Mouse (Mus musculus): ENCODE measurements around the gene Ccdc159.

The Ccdc159 gene

DNA sequence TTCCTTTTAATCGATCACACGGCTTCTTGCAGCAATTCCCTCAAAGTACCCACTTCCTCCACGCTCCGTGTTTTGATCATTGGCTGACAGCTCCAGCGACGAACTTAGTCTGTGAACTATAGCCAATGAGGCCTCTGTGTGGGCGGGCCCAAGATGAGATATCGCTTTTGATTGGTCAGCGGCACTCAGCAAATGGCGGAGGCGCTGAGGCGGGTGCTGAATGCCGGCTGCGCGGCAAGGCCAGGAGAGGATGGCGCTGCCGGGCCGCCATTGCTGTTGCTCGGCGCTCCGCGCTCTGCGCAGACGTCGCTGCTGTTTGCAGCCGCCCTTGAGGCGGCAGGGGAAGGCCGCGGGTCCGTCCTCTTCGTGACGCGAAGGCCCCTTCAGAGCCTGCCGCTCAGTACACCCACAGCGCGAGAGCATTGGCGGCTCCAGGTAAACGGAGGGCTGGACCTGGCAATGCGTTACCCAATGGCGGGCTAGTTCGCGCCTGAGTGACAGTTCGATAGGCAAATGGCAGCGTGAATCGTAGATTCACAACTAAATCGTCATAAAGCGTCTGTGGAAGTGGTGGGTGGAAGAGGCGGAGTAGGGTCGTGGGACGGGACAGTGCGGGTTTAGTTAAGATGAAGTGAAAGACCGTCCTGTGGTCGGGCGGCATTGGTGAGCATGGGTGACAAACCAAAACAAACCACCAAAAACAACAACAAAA is 28.5 kb downstream of the Ccdc159 start, which contains the start of gene Swsap1:
Gene Swsap1, plus strand, starts transcription at position 186 of the 712 bp plus-strand sequence.
- in situ Hi-C loops (cut with MboI; ENCODE audit: low pct_unique_long_range_greater_than_20kb in 1 of 2, low sequenced_read_pairs in 2 of 2, unreplicated experiment in 1 of 2), result no loop called here

DNA sequence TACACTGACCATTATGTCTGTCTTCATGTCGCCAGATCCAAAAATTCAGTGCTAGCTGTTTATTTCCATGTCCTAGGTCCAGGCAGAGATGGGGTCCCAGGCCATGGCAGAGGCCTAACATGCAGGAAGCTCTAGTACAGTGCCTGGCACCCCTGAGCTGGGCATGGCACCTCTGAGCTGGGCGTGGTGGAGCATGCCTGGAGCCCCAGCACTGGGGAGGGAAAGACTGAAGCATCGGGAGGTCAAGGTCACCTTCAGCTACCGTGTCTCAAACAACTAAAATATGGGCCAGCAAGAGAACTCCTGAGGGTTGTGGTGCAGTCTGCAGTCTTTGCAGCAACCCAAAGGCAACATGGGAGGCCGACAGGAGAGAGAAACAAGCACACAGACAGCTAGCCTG is 31.1 kb downstream of the Ccdc159 start:
- in situ Hi-C loops (cut with MboI; ENCODE audit: low pct_unique_long_range_greater_than_20kb in 1 of 2, low sequenced_read_pairs in 2 of 2, unreplicated experiment in 1 of 2), result no loop called here

DNA sequence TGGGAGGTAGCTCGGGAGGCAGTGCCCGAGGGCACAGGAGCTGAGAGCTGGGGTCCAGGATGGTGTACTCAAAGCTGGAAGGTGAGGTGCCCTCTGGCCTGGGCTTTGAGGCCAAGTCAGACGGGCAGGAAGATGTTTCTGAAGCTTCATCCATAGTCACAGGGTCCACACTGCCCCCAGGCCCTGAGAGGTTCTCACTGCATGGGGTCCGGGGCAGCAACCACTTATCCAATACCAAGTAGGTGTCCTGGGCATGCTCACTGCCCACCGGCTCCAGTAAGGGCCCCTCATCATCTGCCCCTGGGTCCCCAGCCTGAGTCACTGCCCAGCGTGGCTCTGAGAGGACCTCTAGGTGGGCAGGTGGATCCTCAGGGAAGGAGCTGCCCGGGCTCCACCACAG is 32.0 kb downstream of the Ccdc159 start:
- in situ Hi-C loops (cut with MboI; ENCODE audit: low pct_unique_long_range_greater_than_20kb in 1 of 2, low sequenced_read_pairs in 2 of 2, unreplicated experiment in 1 of 2), result no loop called here

DNA sequence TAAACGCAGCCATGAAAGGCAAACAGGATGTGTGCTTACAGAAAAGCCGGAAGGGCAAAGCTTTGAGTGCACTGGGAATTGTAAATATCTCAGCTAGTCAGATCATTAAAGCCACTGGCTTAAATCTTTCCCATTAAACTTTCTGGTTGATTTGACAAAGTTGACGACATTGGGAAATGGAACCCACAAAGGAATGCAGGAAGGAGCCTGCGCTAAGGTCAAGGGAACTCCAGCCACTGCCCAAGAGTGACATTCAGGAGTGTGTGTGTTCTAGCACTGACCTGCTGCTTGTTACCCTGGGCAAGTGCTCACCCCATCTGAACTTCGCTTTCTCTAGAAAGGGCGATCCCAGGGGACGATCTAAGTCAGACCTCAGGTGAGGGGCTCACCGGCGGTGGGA is 32.9 kb downstream of the Ccdc159 start:
- in situ Hi-C loops (cut with MboI; ENCODE audit: low pct_unique_long_range_greater_than_20kb in 1 of 2, low sequenced_read_pairs in 2 of 2, unreplicated experiment in 1 of 2), result no loop called here

DNA sequence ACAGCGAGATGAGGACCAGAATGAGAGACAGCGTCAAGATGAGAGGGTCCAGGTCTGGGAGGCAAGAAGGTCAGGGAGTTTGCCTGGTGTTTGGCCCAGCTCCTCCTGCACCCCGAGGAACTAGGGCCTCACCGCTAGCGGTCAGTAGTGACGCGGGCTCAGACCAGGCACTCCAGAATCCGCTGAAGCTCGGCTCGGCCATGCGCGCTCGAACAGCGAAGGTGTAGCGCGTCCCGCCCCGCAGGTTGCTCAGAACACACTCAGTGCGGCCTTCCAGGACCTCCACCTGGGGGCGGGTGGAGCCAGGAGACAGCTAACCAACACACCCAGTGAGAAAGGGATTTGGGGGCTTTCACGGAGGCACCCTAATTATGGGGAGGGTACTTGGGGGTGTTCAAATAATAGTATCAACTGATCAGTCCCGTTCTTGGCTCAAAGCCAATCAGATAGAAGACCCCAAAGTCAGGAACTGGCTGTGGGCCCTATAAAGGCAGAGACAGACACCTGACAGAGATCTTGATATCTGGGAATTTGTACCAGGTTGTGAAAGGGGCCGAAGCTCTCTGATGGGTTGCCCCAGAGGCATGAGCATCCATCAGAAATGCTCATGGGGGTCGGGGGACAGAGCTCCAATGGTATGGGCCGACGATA is 33.4 kb downstream of the Ccdc159 start:
- in situ Hi-C loops (cut with MboI; ENCODE audit: low pct_unique_long_range_greater_than_20kb in 1 of 2, low sequenced_read_pairs in 2 of 2, unreplicated experiment in 1 of 2), result no loop called here

DNA sequence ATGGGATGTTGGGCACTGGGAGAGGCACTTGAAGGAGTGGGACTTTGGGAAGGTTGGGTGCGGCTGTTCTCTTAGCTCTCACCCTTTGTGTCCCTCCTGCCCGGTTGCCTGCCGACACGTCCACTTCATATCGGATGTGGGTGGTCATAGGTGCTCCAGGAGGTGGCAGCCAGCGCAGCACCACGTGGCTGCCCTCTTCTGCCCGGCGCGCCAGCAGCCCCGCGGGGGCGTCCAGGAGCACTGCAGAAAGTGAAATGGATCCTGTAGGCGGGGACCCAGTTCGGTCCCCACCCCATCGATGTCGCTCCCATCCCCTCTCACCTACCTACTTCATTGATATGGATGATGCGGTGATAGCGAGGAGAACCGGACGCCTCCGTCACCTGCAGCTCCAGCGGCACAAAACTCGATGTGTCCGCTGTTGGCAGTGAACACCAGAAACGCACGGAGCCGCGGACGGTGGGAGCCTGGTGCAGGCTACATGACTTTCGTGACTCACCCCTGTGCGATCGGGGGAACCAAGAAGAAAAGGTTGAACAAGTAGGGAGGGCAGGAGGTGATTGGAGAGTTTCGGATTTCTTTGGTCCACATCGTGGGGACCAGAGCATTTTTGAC is 34.2 kb downstream of the Ccdc159 start:
- in situ Hi-C loops (cut with MboI; ENCODE audit: low pct_unique_long_range_greater_than_20kb in 1 of 2, low sequenced_read_pairs in 2 of 2, unreplicated experiment in 1 of 2), result no loop called here

DNA sequence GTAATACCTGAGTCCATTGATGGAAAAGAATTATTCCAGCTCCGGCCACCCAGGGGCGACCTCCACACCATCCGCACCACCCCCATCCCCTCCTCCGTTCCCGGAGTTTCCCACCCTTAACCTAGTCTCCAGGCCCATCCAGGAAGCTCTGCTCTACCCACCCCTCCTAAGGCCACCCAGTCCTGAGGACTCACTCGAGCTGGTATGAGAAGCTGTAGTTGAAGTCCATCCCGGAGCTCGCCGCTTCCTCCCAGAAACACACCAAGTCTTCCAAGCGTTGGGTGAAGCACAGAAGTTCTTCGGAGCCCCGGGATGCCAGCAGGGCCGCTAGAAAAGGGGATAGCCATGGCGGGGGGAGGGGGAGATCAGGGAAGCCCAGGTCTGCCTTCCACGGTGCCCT is 34.7 kb downstream of the Ccdc159 start:
- in situ Hi-C loops (cut with MboI; ENCODE audit: low pct_unique_long_range_greater_than_20kb in 1 of 2, low sequenced_read_pairs in 2 of 2, unreplicated experiment in 1 of 2), result no loop called here

DNA sequence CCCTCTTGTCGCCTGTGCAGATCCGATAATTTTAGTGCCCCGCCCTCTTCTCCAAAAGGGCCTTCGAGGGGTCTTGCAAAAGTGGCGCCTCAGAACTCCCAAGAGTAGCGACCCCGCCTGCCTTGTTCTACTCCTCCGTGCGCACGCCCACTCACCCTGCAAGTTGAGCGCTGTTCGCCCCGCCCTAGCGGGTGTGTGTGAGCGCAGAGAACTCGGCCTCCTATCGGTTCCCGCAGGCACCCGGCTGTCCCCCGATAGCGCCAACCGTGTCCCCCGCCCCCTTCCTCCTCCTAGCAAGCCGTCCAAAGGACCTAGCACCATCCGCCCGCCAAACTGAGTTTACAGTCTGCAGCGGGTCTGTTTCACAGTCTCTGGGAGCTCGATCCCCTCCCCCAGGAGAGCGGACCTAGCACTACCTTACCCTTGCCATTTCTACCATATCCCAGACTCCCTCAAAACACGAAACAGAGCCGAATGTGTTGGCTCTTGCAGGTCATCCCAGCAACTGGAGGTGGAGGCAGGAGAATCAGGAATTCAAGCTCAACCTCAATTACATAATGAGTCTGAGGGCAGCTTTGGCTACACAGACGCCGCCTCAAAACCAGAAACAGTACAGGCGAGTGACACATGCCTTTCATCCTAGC is 35.3 kb downstream of the Ccdc159 start:
- in situ Hi-C loops (cut with MboI; ENCODE audit: low pct_unique_long_range_greater_than_20kb in 1 of 2, low sequenced_read_pairs in 2 of 2, unreplicated experiment in 1 of 2), result no loop called here

DNA sequence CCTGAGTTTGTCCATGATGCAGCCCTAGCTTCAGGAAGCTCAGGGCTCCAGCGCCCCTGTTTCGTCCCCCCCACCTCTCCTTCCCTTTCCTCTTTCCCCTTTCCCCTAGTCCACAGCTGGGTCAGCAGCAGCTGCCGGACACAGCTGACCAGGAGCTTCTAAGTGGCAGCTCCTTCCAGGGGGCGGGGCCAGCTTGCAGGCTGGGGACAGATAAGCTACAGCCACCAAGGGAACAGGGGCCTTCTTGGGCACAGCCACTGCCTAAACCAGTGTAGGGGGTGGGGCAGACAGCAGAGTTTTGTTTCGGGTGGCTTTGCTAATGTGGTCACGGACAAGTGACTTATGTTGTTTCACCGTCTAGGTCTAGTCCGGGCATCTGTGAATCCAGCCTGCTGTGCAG is 36.1 kb downstream of the Ccdc159 start, which contains the start of gene Epor:
Gene Epor, minus strand, starts transcription at position 90 of the 400 bp plus-strand sequence.
- in situ Hi-C loops (cut with MboI; ENCODE audit: low pct_unique_long_range_greater_than_20kb in 1 of 2, low sequenced_read_pairs in 2 of 2, unreplicated experiment in 1 of 2), result no loop called here

DNA sequence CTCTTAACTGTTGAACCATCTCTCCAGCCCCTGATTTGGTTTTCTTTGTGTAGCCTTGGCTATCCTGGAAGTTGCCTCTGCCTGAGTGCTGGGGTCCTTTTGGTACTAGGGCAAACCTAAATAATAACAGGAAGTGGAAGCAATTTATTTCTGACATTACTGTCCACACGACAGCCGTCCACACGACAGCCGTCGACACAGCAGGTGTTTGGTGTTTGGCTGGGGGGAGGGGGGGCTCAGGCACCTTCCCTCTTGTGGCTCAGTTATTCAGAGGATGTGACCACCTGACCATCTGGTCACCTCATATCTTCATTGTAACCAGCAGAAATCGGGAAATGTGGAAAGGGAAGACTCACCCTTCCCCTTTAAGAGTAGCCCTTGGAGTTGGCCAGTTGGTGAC is 41.6 kb downstream of the Ccdc159 start:
- in situ Hi-C loops (cut with MboI; ENCODE audit: low pct_unique_long_range_greater_than_20kb in 1 of 2, low sequenced_read_pairs in 2 of 2, unreplicated experiment in 1 of 2), result no loop called here

DNA sequence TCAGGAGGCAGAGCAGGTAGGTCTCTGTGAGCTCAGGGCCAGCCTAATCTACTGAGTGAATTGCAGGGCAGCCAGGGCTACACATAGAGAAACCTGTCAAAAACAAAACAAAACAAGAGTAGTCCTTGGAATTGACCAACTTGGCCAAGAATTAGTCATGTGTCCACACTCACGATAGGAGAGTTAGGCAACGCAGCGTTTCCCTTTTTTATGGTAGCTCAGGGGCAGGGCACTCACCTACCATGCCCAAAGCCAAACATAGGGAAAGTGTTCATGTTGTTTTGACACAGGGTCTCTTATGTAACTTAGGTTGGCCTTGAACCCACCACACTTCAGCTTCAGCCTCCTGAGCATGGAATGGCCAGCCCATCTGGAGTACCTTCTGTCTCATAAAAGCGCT is 42.0 kb downstream of the Ccdc159 start:
- in situ Hi-C loops (cut with MboI; ENCODE audit: low pct_unique_long_range_greater_than_20kb in 1 of 2, low sequenced_read_pairs in 2 of 2, unreplicated experiment in 1 of 2), result no loop called here

DNA sequence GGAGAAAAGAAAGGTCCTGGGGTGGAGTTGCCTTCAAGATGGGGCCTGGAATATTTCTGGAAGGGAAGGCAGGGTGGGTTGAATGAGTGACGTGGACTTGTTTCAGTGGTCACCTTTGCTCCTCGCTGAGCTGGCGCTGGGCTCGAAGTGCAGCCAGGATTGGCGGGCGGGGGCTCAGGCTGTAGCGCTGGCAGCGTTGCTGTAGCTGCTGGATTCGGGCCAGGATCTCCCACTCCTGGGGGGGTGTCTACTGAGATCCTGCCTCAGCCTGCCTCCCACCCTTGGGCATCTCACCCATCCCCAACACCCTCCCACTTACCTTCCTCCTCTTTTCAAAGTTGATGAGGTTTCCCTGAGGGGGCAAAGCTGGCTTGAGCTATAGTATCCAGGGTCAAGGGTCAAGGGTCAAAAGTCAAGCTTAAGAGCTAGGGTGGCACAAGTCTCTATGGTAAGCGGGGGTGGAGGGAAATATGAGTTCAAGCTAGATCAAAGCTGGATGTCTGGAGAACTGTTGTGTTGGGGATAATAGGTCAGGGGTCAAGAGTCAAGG is 49.4 kb downstream of the Ccdc159 start:
- in situ Hi-C loops (cut with MboI; ENCODE audit: low pct_unique_long_range_greater_than_20kb in 1 of 2, low sequenced_read_pairs in 2 of 2, unreplicated experiment in 1 of 2), result loop anchor here (5.0 to 25.0 kb wide), 3 partner anchors 76 to 161 kb away; partner anchors contain the start of genes Acp5 (in 1 of the 2) and Elavl3 (in 1 of the 2)

DNA sequence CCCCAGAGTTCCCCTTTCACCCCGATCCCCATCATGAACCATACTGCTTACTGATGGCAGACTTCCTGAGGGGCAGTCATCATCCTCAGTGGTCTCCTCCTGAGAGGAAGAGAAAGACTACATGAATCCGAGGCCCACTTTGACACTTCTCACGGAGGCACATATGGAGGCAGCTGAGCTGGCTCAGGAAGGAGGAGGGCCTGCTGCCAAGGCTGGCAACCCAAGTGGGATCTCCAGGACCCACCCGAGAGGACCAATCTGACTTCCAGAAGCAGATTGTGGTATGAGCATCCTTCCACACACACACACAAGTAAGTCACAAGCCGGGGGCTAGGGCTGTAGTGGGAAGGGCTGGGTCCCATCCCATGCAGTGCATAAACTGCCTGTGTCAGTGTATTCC is 50.1 kb downstream of the Ccdc159 start:
- in situ Hi-C loops (cut with MboI; ENCODE audit: low pct_unique_long_range_greater_than_20kb in 1 of 2, low sequenced_read_pairs in 2 of 2, unreplicated experiment in 1 of 2), result loop anchor here (5.0 to 25.0 kb wide), 3 partner anchors 75 to 160 kb away; partner anchors contain the start of genes Acp5 (in 1 of the 2) and Elavl3 (in 1 of the 2)

DNA sequence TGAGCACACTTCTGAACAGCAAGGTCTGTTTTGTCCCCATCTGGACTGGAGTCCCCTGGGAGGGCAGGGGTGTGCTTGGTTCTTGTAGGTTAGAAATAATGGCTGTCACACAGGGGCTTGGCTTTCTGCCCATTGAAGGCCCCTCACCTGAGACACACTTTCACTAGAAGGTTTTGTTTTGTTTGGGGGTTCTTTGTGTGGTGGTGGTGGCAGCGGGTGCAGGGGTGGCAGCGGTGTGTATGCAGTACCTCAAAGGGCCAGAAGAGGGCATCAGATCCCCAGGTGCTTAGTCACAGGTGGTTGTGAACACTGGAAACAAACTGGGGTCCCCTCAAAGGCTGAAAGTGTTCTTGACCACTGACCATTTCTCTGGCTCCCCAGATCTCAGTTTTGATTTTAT is 50.7 kb downstream of the Ccdc159 start:
- in situ Hi-C loops (cut with MboI; ENCODE audit: low pct_unique_long_range_greater_than_20kb in 1 of 2, low sequenced_read_pairs in 2 of 2, unreplicated experiment in 1 of 2), result loop anchor here (5.0 to 25.0 kb wide), 3 partner anchors 74 to 159 kb away; partner anchors contain the start of genes Acp5 (in 1 of the 2) and Elavl3 (in 1 of the 2)

DNA sequence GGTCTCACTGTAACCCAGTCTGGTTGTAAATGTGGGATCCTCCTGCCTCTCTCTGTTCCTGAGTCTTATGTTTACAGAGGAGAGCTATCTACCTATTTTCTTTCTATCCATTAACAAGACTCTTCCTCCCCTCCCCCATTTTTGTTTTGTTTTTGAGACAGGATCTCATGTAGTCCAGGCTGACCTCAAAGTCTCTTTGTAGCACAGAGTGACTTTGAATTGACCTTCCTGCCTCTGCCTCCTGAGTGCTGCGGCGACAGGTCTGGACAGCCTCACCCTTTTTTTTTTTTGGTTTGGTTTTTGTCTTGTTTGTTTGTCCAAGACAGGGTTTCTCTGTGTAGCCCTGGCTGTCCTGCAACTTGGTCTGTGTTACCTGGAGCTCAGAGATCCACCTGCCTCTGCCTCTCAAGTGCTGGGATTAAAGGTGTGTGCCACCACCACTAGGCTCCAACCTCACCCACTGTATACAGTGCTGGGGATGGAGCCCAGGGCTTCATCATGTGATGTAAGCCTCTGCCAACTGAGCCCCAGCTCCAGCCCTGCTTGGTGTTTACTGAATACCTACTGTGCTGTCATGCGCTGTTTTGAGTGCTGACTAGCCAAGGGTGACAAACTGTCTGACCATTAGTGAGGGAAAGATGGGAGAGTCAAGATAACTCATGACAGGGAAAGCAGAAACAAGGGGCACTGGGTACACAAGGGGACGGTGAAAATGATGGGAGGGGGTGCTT is 51.3 kb downstream of the Ccdc159 start:
- in situ Hi-C loops (cut with MboI; ENCODE audit: low pct_unique_long_range_greater_than_20kb in 1 of 2, low sequenced_read_pairs in 2 of 2, unreplicated experiment in 1 of 2), result loop anchor here (5.0 to 25.0 kb wide), 3 partner anchors 74 to 159 kb away; partner anchors contain the start of genes Acp5 (in 1 of the 2) and Elavl3 (in 1 of the 2)

DNA sequence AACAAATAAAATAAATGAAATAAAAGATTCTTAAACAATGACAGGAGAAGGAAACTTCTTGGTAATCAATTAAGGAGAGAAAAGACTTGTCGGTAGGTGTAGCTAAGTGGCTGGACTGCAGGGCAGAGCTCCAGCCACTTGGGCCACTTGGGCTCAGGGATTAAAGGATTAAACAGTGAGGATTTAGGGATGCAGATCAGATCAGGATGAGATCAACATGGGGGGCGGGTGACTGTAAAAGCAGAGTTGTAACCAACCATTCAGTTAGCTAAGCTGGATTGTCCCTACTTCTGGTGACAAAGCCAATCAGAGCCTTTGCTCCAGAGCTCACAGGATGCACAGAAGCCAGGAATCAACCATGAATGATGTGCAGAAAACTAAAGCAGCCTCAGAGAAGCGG is 56.6 kb downstream of the Ccdc159 start:
- in situ Hi-C loops (cut with MboI; ENCODE audit: low pct_unique_long_range_greater_than_20kb in 1 of 2, low sequenced_read_pairs in 2 of 2, unreplicated experiment in 1 of 2), result loop anchor here in 1 of 2 experiments (25.0 kb wide), 1 partner anchor 153 kb away; the partner anchor contains the start of gene Acp5

Measured in mouse embryonic stem cell (cell line).